Mouse (Mus musculus): ENCODE measurements at regions not wholly inside any gene's neighbourhood (a gene's known extent, or its start where the extent isn't known, plus 50 kb on each side); places are given as distances from the start of the nearest gene placed in this dataset.
"Not testable (repeated sequence)": the region's sequence is repeated elsewhere in the genome, so short reads cannot be mapped to it uniquely, and the experiment has no call there.

- H3K4me1 ChIP-seq = no peaks in the 10 kb centered on the region
These were observed 206.1 kb upstream of the Zfp770 start for GRCm38 (mm10) chr2:114407408-114407807.

GRCm38 (mm10) chr2:114384566-114384965, 183.3 kb upstream of the Zfp770 start:
- no peaks in the 10 kb centered on the region for H3K9me3 ChIP-seq
- H3K4me1 ChIP-seq = no peaks in the 10 kb centered on the region
- no peak overlapping the region for H3K4me2 ChIP-seq
- no peaks in the 10 kb centered on the region for H3K27me3 ChIP-seq
- no peak overlapping the region for H3K27ac ChIP-seq
- no peak overlapping the region for H3K9ac ChIP-seq
- 18% methylated on average over 3 of the region's 3 CpGs for WGBS
- H3K4me3 ChIP-seq = no peak overlapping the region
- no peaks in the 10 kb centered on the region for H3K36me3 ChIP-seq
- no peak for ATAC-seq (ENCODE audit: insufficient number of reproducible peaks, insufficient read depth, low FRiP score, low TSS enrichment, low read depth)

More at GRCm38 (mm10) chr2:114407408-114407807, 206.1 kb upstream of the Zfp770 start:
- H3K27ac ChIP-seq = no peak overlapping the region
- no peaks in the 10 kb centered on the region for H3K9me3 ChIP-seq
- no peak overlapping the region for H3K4me3 ChIP-seq
- H3K36me3 ChIP-seq = no peaks in the 10 kb centered on the region
- H3K4me2 ChIP-seq = no peak overlapping the region
- 67% methylated on average over 5 of the region's 5 CpGs for WGBS
- no peak for ATAC-seq (ENCODE audit: insufficient number of reproducible peaks, insufficient read depth, low FRiP score, low TSS enrichment, low read depth)
- H3K9ac ChIP-seq = no peak overlapping the region
- no peaks in the 10 kb centered on the region for H3K27me3 ChIP-seq

- H3K9ac ChIP-seq = no peak overlapping the region
- H3K36me3 ChIP-seq = no peaks in the 10 kb centered on the region
- H3K4me3 ChIP-seq = no peak overlapping the region
- no peak overlapping the region for H3K4me2 ChIP-seq
- ATAC-seq (ENCODE audit: insufficient number of reproducible peaks, insufficient read depth, low FRiP score, low TSS enrichment, low read depth) = no peak
- no peaks in the 10 kb centered on the region for H3K27me3 ChIP-seq
- no peak overlapping the region for H3K27ac ChIP-seq
- 78% methylated on average over 1 of the region's 1 CpGs for WGBS
- H3K4me1 ChIP-seq = no peaks in the 10 kb centered on the region
- H3K9me3 ChIP-seq = no peaks in the 10 kb centered on the region
These were observed 177.7 kb upstream of the Zfp770 start for GRCm38 (mm10) chr2:114378844-114379533.

GRCm38 (mm10) chr2:114373476-114373875, 172.2 kb upstream of the Zfp770 start:
- ATAC-seq (ENCODE audit: insufficient number of reproducible peaks, insufficient read depth, low FRiP score, low TSS enrichment, low read depth) = no peak
- H3K4me1 ChIP-seq = 0 out of 2 replicates have a peak, but pooled peaks cover 4% of the 10 kb centered on the region
- H3K9me3 ChIP-seq = no peaks in the 10 kb centered on the region
- no peak overlapping the region for H3K27ac ChIP-seq
- no peak overlapping the region for H3K9ac ChIP-seq
- H3K36me3 ChIP-seq = no peaks in the 10 kb centered on the region
- 45% methylated on average over 7 of the region's 7 CpGs for whole genome bisulfite sequencing
- no peak overlapping the region for H3K4me2 ChIP-seq
- H3K27me3 ChIP-seq = no peaks in the 10 kb centered on the region
- no peak overlapping the region for H3K4me3 ChIP-seq

- H3K27ac ChIP-seq; H3K4me3 ChIP-seq; H3K4me2 ChIP-seq; H3K9me3 ChIP-seq; ATAC-seq (ENCODE audit: insufficient number of reproducible peaks, insufficient read depth, low FRiP score, low TSS enrichment, low read depth); H3K36me3 ChIP-seq; H3K27me3 ChIP-seq; H3K9ac ChIP-seq; H3K4me1 ChIP-seq: not testable (repeated sequence)
- WGBS = 80% methylated on average over 11 of the region's 11 CpGs
These were observed 152.6 kb upstream of the Zfp770 start for GRCm38 (mm10) chr2:114353876-114354275.

GRCm38 (mm10) chr2:114340578-114341293, 139.5 kb upstream of the Zfp770 start:
- Histone ChIP-seq H3K27ac (no peak overlapping the region), H3K36me3 (no peaks in the 10 kb centered on the region), H3K4me2 (no peak overlapping the region), H3K27me3 (no peaks in the 10 kb centered on the region), H3K9ac (no peak overlapping the region), H3K4me1 (no peaks in the 10 kb centered on the region), H3K4me3 (no peak overlapping the region), H3K9me3 (no peaks in the 10 kb centered on the region)
- ATAC-seq (ENCODE audit: insufficient number of reproducible peaks, insufficient read depth, low FRiP score, low TSS enrichment, low read depth) = no peak
- WGBS = 90% methylated on average over 9 of the region's 9 CpGs

GRCm38 (mm10) chr2:114301746-114302145, 100.5 kb upstream of the Zfp770 start:
- Histone ChIP-seq H3K4me3 (no peak overlapping the region), H3K4me2 (no peak overlapping the region), H3K9ac (no peak overlapping the region), H3K27ac (no peak overlapping the region), H3K36me3 (no peaks in the 10 kb centered on the region), H3K27me3 (no peaks in the 10 kb centered on the region), H3K4me1 (no peaks in the 10 kb centered on the region), H3K9me3 (no peaks in the 10 kb centered on the region)
- ATAC-seq (ENCODE audit: insufficient number of reproducible peaks, insufficient read depth, low FRiP score, low TSS enrichment, low read depth) = no peak
- WGBS = 65% methylated on average over 3 of the region's 3 CpGs

GRCm38 (mm10) chr2:114295110-114295509, 93.8 kb upstream of the Zfp770 start:
- H3K36me3 ChIP-seq = no peaks in the 10 kb centered on the region
- no peak overlapping the region for H3K27ac ChIP-seq
- H3K9me3 ChIP-seq = no peaks in the 10 kb centered on the region
- ATAC-seq (ENCODE audit: insufficient number of reproducible peaks, insufficient read depth, low FRiP score, low TSS enrichment, low read depth) = no peak
- 45% methylated on average over 1 of the region's 1 CpGs for WGBS
- H3K4me1 ChIP-seq = no peaks in the 10 kb centered on the region
- no peak overlapping the region for H3K4me3 ChIP-seq
- no peak overlapping the region for H3K4me2 ChIP-seq
- no peaks in the 10 kb centered on the region for H3K27me3 ChIP-seq
- no peak overlapping the region for H3K9ac ChIP-seq

GRCm38 (mm10) chr2:114291387-114291786, 90.1 kb upstream of the Zfp770 start:
- WGBS = 64% methylated on average over 5 of the region's 5 CpGs
- H3K9me3 ChIP-seq = no peaks in the 10 kb centered on the region
- no peaks in the 10 kb centered on the region for H3K4me1 ChIP-seq
- no peak overlapping the region for H3K4me3 ChIP-seq
- no peak for ATAC-seq (ENCODE audit: insufficient number of reproducible peaks, insufficient read depth, low FRiP score, low TSS enrichment, low read depth)
- no peaks in the 10 kb centered on the region for H3K27me3 ChIP-seq
- H3K4me2 ChIP-seq = no peak overlapping the region
- H3K36me3 ChIP-seq = no peaks in the 10 kb centered on the region
- no peak overlapping the region for H3K27ac ChIP-seq
- no peak overlapping the region for H3K9ac ChIP-seq

- H3K4me3 ChIP-seq = no peak overlapping the region
- H3K9me3 ChIP-seq = no peaks in the 10 kb centered on the region
- H3K27me3 ChIP-seq = no peaks in the 10 kb centered on the region
- H3K4me1 ChIP-seq = no peaks in the 10 kb centered on the region
- no peak overlapping the region for H3K4me2 ChIP-seq
- no peak overlapping the region for H3K9ac ChIP-seq
- no peak for ATAC-seq (ENCODE audit: insufficient number of reproducible peaks, insufficient read depth, low FRiP score, low TSS enrichment, low read depth)
- H3K36me3 ChIP-seq = no peaks in the 10 kb centered on the region
- H3K27ac ChIP-seq = no peak overlapping the region
These were observed 74.3 kb upstream of the Zfp770 start for GRCm38 (mm10) chr2:114275536-114275935.

- Histone ChIP-seq H3K27me3 (peaks cover 11% of the 10 kb centered on the region; the same call in 1 of the 2 replicates), H3K9ac (no peak overlapping the region), H3K4me1 (peaks cover 3% of the 10 kb centered on the region; the same call in 1 of the 2 replicates), H3K27ac (no peak overlapping the region), H3K4me3 (peak overlapping the region; percentile 24), H3K9me3 (no peaks in the 10 kb centered on the region), H3K36me3 (no peaks in the 10 kb centered on the region), H3K4me2 (peak overlapping the region; percentile 26; the same call in 1 of the 2 replicates)
- no peak for ATAC-seq (ENCODE audit: insufficient number of reproducible peaks, insufficient read depth, low FRiP score, low TSS enrichment, low read depth)
- 42% methylated on average over 8 of the region's 8 CpGs for WGBS
These were observed 59.3 kb upstream of the Zfp770 start for GRCm38 (mm10) chr2:114260397-114261071.

Measured in embryonic facial prominence, embryonic 13.5 days (tissue).